Mouse (Mus musculus) liver, embryonic 14.5 days (tissue): ENCODE results near the gene Top2a.

ENCODE experiments used
- CTCF ChIP-seq: IDR thresholded peaks from 2 replicates; pipeline ENCODE4 v1.5.1; 2016; ENCODE audit warnings: antibody characterized with exemption, low read depth, control low read depth
- EP300 ChIP-seq: IDR thresholded peaks from 2 replicates; pipeline ENCODE4 v1.6.1; 2016; ENCODE audit warnings: antibody characterized with exemption, low read depth

GRCm38 (mm10) chr11:99065353-99065752 is 41.4 kb upstream of the Top2a start:
- TF ChIP-seq CTCF, result no peak; the same call in 1 of the 2 replicates
- TF ChIP-seq EP300, result no peak
